Mouse (Mus musculus): ENCODE results near the gene Nudt17. TPM values are rescaled to one million over a fixed set of nuclear protein-coding genes. Genes with fewer than 3 reads are reported as not detected.
"Not testable (repeated sequence)": the region's sequence is repeated elsewhere in the genome, so short reads cannot be mapped to it uniquely, and the experiment has no call there.

The Nudt17 gene
- polyA plus RNA-seq, 1 experiment = 2.9 TPM

- DNase-seq (ENCODE audit: low spot score) = peak; percentile 32
Observed at GRCm38 (mm10) chr3:96704778-96705177, 3.6 kb downstream of the Nudt17 start.

GRCm38 (mm10) chr3:96701003-96701402 is 7.4 kb downstream of the Nudt17 start:
- no peak for DNase-seq (ENCODE audit: low spot score)

- no peak for DNase-seq (ENCODE audit: low spot score)
Observed at GRCm38 (mm10) chr3:96700376-96700775, 8.0 kb downstream of the Nudt17 start.

GRCm38 (mm10) chr3:96698993-96699690 is 9.2 kb downstream of the Nudt17 start:
- DNase-seq (ENCODE audit: low spot score) = no peak

GRCm38 (mm10) chr3:96696766-96697732 is 11.3 kb downstream of the Nudt17 start:
- DNase-seq (ENCODE audit: low spot score) = peak; percentile 93

- peak; percentile 79 for DNase-seq (ENCODE audit: low spot score)
Observed at GRCm38 (mm10) chr3:96696198-96696765, 12.1 kb downstream of the Nudt17 start, which contains the start of gene Pias3. Gene Pias3, plus strand, starts transcription at chr3:96696384.

- no peak for DNase-seq (ENCODE audit: low spot score)
Observed at GRCm38 (mm10) chr3:96693579-96693978, 14.8 kb downstream of the Nudt17 start.

GRCm38 (mm10) chr3:96692506-96692905 is 15.9 kb downstream of the Nudt17 start:
- no peak for DNase-seq (ENCODE audit: low spot score)

- no peak for DNase-seq (ENCODE audit: low spot score)
Observed at GRCm38 (mm10) chr3:96690298-96690697, 18.1 kb downstream of the Nudt17 start.

- DNase-seq (ENCODE audit: low spot score) = no peak
Observed at GRCm38 (mm10) chr3:96688854-96689253, 19.5 kb downstream of the Nudt17 start.

GRCm38 (mm10) chr3:96686057-96686456 is 22.3 kb downstream of the Nudt17 start:
- DNase-seq (ENCODE audit: low spot score) = not testable (repeated sequence)

- DNase-seq (ENCODE audit: low spot score) = no peak
Observed at GRCm38 (mm10) chr3:96684822-96685156, 23.6 kb downstream of the Nudt17 start.

GRCm38 (mm10) chr3:96684151-96684821 is 24.1 kb downstream of the Nudt17 start:
- no peak for DNase-seq (ENCODE audit: low spot score)

- no peak for DNase-seq (ENCODE audit: low spot score)
Observed at GRCm38 (mm10) chr3:96683496-96683895, 24.9 kb downstream of the Nudt17 start.

- no peak for DNase-seq (ENCODE audit: low spot score)
Observed at GRCm38 (mm10) chr3:96680269-96680956, 27.9 kb downstream of the Nudt17 start.

GRCm38 (mm10) chr3:96679159-96679674 is 29.1 kb downstream of the Nudt17 start:
- peak; percentile 40 for DNase-seq (ENCODE audit: low spot score)

GRCm38 (mm10) chr3:96678456-96678855 is 29.9 kb downstream of the Nudt17 start:
- DNase-seq (ENCODE audit: low spot score) = no peak

- DNase-seq (ENCODE audit: low spot score) = no peak
Observed at GRCm38 (mm10) chr3:96675690-96676089, 32.7 kb downstream of the Nudt17 start.

- DNase-seq (ENCODE audit: low spot score) = no peak
Observed at GRCm38 (mm10) chr3:96675171-96675570, 33.2 kb downstream of the Nudt17 start.

GRCm38 (mm10) chr3:96674442-96674841 is 33.9 kb downstream of the Nudt17 start:
- no peak for DNase-seq (ENCODE audit: low spot score)

GRCm38 (mm10) chr3:96673514-96673913 is 34.8 kb downstream of the Nudt17 start:
- no peak for DNase-seq (ENCODE audit: low spot score)
